Mouse (Mus musculus) stomach, embryonic 16.5 days (tissue): ENCODE measurements around the gene Ubxn6. TPM values are rescaled to one million over a fixed set of nuclear protein-coding genes. Genes with fewer than 3 reads are reported as not detected.

ENCODE experiments used
- ATAC-seq: fragments of 200-750 bp; cut with Nextera tagmentation; 2 replicates; pipeline ENCODE4 v1.8.0; 2017; ENCODE audit warnings: moderate number of reproducible peaks, moderate TSS enrichment; ENCODE audit not compliant: insufficient read depth, low FRiP score
- H3K27ac ChIP-seq: fragments of 300-500 bp; sonication (generic); 2 replicates; pipeline ENCODE4 v1.5.1; 2014; ENCODE audit warnings: low read length
- H3K27me3 ChIP-seq: fragments of 300-500 bp; sonication (generic); 2 replicates; pipeline ENCODE4 v1.6.1; 2014; ENCODE audit warnings: low read length, control low read depth, mixed read lengths; ENCODE audit not compliant: control insufficient read depth, insufficient read depth
- H3K36me3 ChIP-seq: fragments of 300-500 bp; sonication (generic); 2 replicates; pipeline ENCODE4 v1.6.1; 2014; ENCODE audit warnings: low read length; ENCODE audit not compliant: control insufficient read depth, insufficient read depth
- H3K4me1 ChIP-seq: fragments of 300-500 bp; sonication (generic); 2 replicates; pipeline ENCODE4 v1.6.1; 2014; ENCODE audit warnings: low read length, control low read depth, mixed read lengths; ENCODE audit not compliant: control insufficient read depth, insufficient read depth
- H3K4me2 ChIP-seq: fragments of 300-500 bp; sonication (generic); 2 replicates; pipeline ENCODE4 v1.6.1; 2014; ENCODE audit warnings: low read depth, low read length, mixed read lengths
- H3K4me3 ChIP-seq: fragments of 300-500 bp; sonication (generic); replicated peaks from 2 replicates; pipeline ENCODE4 v1.5.1; 2014; ENCODE audit warnings: mild to moderate bottlenecking, low read length
- H3K9ac ChIP-seq: fragments of 300-500 bp; sonication (generic); 2 replicates; pipeline ENCODE4 v1.6.1; 2014; ENCODE audit warnings: low read length
- H3K9me3 ChIP-seq: fragments of 300-500 bp; sonication (generic); replicated peaks from 2 replicates; pipeline ENCODE4 v1.6.1; 2016; ENCODE audit warnings: low read length, control low read depth; ENCODE audit not compliant: control insufficient read depth
- WGBS: fragments of 180-500 bp; shearing (Covaris S2); extraction: QIAGEN DNeasy Blood & Tissue Kit; methylation state at CpG from one replicate; pipeline ENCODE4 v1.1.7; 2014; 5-methylcytosine and 5-hydroxymethylcytosine counted together
- polyA plus RNA-seq: library from polyadenylated mRNA; unstranded; fragments of >200 nt; fragmentation: Nextera tagmentation; extraction: Ambion mirVana; gene quantifications from 2 replicates; pipeline ENCODE4 v1.2.1, GENCODE M21; 2015

Gene Ubxn6
- polyA plus RNA-seq, 1 experiment from 2014 or later, result 39.4 TPM

DNA sequence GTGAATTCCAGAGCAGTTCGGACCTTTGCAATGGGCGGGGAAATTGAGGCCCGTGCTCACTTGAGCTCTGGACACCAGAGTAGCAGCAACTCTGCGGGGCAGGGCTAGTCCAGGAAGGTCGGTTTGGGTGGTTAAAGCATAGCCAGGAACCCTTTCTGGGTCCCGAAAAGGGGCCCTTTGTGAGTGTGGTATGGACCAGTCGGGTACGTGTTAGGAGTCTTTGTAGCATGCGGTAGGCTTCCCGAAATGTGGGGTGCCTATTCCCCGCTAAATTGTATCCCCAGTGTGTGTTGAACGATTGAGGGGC lies 34.0 kb downstream of the Ubxn6 start:
- Histone ChIP-seq H3K4me1 (peaks cover 13% of the 10 kb centered on the region), H3K4me2 (peak overlapping the region; percentile 90), H3K36me3 (peaks cover 5% of the 10 kb centered on the region; the same call in 1 of the 2 replicates), H3K27me3 (no peaks in the 10 kb centered on the region), H3K9ac (peak overlapping the region; percentile 87), H3K27ac (peak overlapping the region; percentile 83), H3K4me3 (peak overlapping the region; percentile 93), H3K9me3 (no peaks in the 10 kb centered on the region)
- 1% methylated on average over 12 of the region's 12 CpGs for WGBS
- ATAC-seq, result no peak

DNA sequence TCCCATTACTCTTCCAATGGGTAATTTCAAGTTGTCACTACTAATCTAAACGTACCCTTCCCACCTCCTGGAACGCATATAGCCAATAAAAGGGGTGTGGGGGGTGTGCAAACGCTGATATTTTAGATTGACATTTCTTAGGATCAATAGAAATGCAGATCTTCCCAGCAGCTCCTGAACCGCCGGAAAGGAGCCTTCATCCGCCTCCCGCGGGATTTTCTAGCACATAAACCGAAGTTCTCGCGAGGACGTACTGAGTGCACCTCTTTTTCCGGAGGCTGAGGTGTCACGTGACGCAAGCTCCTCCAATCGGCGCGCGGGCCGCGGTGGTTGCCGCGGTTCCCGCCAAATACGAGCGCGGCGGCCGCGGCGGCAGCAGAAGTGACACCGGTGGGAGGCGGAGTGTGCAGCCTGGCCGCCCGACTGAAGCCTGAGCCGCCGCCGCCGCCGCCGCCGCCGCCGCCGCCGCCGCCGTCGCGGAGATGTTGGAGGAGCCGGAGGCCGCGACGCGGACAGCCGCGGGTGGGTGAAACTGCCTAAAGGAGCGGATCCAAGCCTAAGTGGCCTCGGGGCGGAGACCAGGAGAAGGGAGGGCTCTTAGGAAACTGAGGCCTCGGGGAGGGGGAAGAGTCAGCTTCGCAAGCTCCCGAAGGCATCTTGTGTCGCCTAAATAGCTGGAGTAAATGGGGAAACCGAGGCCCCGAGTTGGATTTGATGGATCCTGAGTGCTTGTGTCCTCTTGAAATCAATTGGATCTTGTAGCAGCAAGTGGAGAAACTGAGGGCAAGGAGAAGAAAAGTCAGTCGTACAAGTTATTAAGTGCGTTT lies 34.6 kb downstream of the Ubxn6 start, which contains the start of gene Chaf1a:
Gene Chaf1a (plus strand): TSS at position 410 of the 827 bp plus-strand sequence.
- H3K36me3 ChIP-seq, result peaks cover 5% of the 10 kb centered on the region; the same call in 1 of the 2 replicates
- H3K4me1 ChIP-seq, result peaks cover 15% of the 10 kb centered on the region
- H3K27me3 ChIP-seq, result no peaks in the 10 kb centered on the region
- H3K9ac ChIP-seq, result peak within 1 kb of the TSS; percentile 87
- peak within 1 kb of the TSS; percentile 90 for H3K4me2 ChIP-seq
- no peaks in the 10 kb centered on the region for H3K9me3 ChIP-seq
- peak within 1 kb of the TSS; percentile 83 for H3K27ac ChIP-seq
- ATAC-seq, result peak; percentile 89
- H3K4me3 ChIP-seq, result peak within 1 kb of the TSS; percentile 93
- under 1% methylated on average over 67 of the region's 68 CpGs for whole genome bisulfite sequencing

DNA sequence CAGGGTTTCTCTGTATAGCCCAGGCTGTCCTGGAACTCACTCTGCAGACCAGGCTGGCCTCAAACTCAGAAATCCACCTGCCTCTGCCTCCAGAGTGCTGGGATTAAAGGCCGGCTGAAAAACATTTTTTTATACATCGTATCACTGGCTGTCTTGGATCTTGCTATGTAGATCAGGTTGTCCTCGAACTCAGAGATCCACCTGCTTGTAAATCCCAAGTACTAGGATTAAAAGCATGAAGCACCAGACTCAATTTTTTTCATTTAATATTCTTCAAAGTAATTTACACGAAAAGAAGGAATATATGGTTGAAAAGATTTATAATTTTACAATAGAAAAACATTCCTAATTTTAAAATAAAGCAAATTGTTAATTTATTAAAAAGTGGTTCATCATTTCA lies 35.5 kb downstream of the Ubxn6 start:
- H3K4me2 ChIP-seq, result peak overlapping the region; percentile 90; the same call in 1 of the 2 replicates
- peak overlapping the region; percentile 93; the same call in 1 of the 2 replicates for H3K4me3 ChIP-seq
- ATAC-seq, result no peak
- H3K9me3 ChIP-seq, result no peaks in the 10 kb centered on the region
- 71% methylated on average over 4 of the region's 4 CpGs for WGBS
- H3K27ac ChIP-seq, result no peak overlapping the region
- H3K4me1 ChIP-seq, result peaks cover 24% of the 10 kb centered on the region
- no peaks in the 10 kb centered on the region for H3K27me3 ChIP-seq
- peaks cover 5% of the 10 kb centered on the region; the same call in 1 of the 2 replicates for H3K36me3 ChIP-seq
- no peak overlapping the region for H3K9ac ChIP-seq

DNA sequence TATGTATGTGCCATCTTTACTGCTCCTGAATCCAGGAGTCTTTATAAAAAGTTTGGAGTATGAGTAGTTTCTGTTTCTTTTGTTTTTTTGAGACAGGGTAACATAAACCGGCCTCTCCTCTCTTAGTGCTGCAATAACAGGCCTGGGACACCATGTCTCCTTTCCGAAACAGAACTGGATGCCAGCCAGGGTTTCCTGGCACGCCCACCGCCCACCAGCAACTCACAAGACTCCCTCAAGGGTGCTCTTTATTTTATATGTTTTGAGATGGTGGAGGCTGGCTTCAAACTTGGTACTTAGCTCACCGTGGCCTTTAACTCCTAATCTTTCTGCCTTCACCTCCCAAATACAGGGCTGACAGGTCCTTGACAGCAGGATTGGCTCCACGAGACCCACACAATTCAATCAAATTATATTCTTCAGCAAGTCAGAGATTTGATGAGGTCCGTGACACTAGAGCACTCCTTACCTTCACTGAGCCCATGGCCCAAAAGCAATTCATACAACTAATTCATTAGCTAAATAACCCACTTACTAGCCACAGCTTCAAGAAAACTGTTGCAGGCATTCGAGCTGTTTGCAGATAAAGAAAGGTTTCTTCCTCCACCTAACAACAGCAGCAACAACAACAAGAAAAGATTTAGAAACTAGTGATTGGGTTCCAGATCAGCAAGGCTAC lies 36.1 kb downstream of the Ubxn6 start:
- 81% methylated on average over 8 of the region's 8 CpGs for WGBS
- no peak for ATAC-seq
- Histone ChIP-seq H3K9ac (no peak overlapping the region), H3K36me3 (no peaks in the 10 kb centered on the region), H3K27ac (no peak overlapping the region), H3K4me1 (peaks cover 29% of the 10 kb centered on the region), H3K9me3 (no peaks in the 10 kb centered on the region), H3K4me2 (no peak overlapping the region), H3K27me3 (no peaks in the 10 kb centered on the region), H3K4me3 (no peak overlapping the region)

DNA sequence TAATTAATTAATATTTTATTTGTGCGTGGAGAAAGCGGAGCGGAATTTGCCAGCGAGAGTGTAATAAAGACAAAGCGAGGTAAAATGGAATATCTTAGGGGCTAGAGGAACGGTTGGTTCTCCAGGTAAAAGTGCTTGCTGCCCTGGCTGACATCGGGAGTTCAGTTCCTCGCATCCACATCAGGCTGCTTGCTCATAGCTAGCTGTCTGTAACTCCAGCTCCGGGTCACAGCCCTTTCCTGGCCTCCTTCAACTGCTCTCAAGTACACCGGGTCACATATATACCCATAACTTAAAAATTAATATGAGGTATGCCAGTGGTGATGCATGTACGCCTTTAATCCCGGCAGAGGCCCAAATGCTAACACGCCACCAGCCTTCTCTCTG lies 37.9 kb downstream of the Ubxn6 start:
- no peak for ATAC-seq
- H3K4me3 ChIP-seq, result peak overlapping the region; percentile 38
- no peaks in the 10 kb centered on the region for H3K27me3 ChIP-seq
- peaks cover 46% of the 10 kb centered on the region for H3K4me1 ChIP-seq
- H3K9ac ChIP-seq, result peak overlapping the region; percentile 68
- 0 out of 2 replicates have a peak overlapping the region, but pooled peaks have one; percentile 24 for H3K27ac ChIP-seq
- peak overlapping the region; percentile 56 for H3K4me2 ChIP-seq
- H3K36me3 ChIP-seq, result no peaks in the 10 kb centered on the region
- no peaks in the 10 kb centered on the region for H3K9me3 ChIP-seq
- 33% methylated on average over 13 of the region's 13 CpGs for WGBS

DNA sequence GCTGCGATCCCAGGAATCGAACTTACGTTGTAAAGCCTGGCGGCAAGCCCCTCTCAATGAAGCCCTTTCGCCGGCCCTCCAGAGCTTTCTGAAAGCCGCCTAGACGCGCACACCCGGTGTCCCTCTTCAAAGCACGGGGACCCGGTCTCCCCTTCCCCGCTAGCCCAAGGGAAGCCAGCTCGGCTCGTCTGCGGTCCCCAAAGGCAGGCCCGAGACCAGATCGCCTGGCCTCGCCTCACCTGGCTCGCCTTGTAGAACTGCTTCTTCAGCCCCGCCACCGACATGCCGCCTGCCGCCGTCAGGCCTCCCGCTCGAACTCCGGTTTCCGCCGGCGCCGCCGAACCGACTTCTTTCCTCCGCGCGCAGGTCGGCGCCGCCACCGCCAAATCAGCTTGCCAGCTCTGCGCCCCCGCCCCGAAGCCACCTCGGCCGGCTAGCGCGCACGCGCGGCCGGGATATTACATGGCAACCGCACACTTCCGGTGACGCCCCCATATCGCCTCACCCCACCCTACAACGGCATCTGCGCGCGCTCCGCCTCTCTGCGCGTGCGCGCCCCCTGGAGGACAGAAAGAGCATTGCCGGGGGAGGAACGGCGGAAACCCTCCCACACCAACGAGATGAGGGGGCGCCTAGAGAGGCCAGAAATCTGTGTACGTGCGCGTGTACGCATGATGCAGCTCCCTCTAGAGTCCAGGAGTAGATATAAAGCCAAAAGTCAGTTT lies 38.5 kb downstream of the Ubxn6 start, which contains the start of gene Sh3gl1:
Gene Sh3gl1 (minus strand): TSS at position 460 of the 725 bp plus-strand sequence.
- Histone ChIP-seq H3K9me3 (no peaks in the 10 kb centered on the region), H3K27ac (peak within 1 kb of the TSS; percentile 86), H3K4me3 (peak within 1 kb of the TSS; percentile 87), H3K4me1 (peaks cover 42% of the 10 kb centered on the region), H3K9ac (peak within 1 kb of the TSS; percentile 95), H3K4me2 (peak within 1 kb of the TSS; percentile 68), H3K27me3 (no peaks in the 10 kb centered on the region), H3K36me3 (no peaks in the 10 kb centered on the region)
- peak; percentile 93 for ATAC-seq
- WGBS, result under 1% methylated on average over 74 of the region's 74 CpGs

DNA sequence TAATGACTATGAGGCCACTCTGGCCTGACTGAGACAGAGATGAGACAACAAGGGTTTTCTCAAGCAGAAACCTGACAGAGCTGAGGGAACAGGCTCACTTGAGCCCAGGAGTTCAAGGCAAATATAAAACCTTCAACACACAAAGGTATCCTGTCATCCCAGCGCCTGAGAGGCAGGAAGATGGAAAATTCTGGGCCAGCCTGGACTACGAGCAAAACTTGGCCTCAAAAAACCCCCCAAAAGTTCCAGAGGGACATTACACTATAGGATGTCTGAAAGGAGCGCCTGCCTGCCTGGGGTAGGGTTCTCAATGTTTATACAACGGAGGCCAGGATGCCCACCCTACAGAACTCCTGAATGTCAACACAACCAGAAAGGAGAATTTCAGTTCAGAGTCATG lies 39.6 kb downstream of the Ubxn6 start:
- Histone ChIP-seq H3K9ac (peak overlapping the region; percentile 95), H3K27me3 (no peaks in the 10 kb centered on the region), H3K27ac (peak overlapping the region; percentile 7; the same call in 1 of the 2 replicates), H3K4me1 (peaks cover 36% of the 10 kb centered on the region), H3K36me3 (no peaks in the 10 kb centered on the region), H3K4me2 (peak overlapping the region; percentile 68), H3K4me3 (peak overlapping the region; percentile 87), H3K9me3 (no peaks in the 10 kb centered on the region)
- 43% methylated on average over 4 of the region's 4 CpGs for WGBS
- no peak for ATAC-seq

DNA sequence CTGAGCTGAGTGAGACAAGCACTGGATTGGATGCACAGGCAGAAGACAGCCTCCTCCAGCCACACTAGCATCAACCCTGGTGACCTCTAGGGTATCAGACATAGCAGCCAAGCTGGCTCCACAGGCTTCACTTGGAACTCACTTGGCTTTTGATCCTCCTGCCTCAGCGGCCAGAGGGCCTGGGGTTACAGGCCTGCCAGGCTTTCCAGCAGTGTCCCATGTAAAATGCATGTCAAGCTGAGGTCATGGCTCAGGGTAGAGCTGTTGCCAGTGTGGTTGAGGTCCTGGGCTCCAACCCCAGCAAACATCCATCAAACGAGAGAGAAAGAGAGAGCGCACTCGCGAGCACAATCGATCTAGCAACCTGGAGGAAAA lies 40.1 kb downstream of the Ubxn6 start:
- H3K27ac ChIP-seq, result peak overlapping the region; percentile 34; the same call in 1 of the 2 replicates
- H3K9ac ChIP-seq, result peak overlapping the region; percentile 95
- no peak for ATAC-seq
- H3K9me3 ChIP-seq, result no peaks in the 10 kb centered on the region
- H3K4me1 ChIP-seq, result peaks cover 36% of the 10 kb centered on the region
- no peaks in the 10 kb centered on the region for H3K36me3 ChIP-seq
- WGBS, result 78% methylated on average over 6 of the region's 6 CpGs
- H3K4me2 ChIP-seq, result peak overlapping the region; percentile 68
- no peaks in the 10 kb centered on the region for H3K27me3 ChIP-seq
- peak overlapping the region; percentile 87 for H3K4me3 ChIP-seq
